Comparison of ENCODE assay signal across 8 mouse cellular contexts in the genomic region with DNA sequence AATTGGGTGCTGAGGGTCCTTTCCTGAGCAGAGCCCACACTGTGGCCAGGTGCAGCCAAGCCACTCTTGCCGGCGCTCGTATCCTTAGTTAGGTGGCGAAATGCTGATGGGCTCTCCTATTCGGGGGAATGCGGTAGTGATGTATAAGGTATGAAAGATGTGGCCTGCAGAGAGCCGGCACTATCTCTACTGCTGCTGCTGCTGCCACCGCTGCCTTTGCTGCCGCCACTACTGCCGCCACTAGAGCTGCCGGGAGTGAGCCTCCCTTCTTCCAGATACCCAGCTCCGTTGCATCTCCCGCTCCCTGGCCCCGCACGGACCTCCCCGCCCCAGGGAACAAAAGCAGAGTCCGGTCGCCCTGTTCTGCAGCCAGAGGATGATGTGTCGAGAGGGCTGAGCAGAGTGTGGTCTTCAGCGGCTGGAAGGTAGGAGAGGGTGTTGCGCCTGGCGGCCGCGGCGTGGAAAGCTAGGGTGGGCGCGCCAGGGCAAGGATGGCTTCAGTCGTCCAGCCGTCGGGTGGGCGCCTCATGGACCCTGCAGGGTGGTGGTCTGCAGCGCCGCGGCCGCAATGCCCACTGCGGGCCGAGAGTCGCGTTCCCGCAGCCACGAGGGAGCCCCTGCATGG. TPM values are rescaled to one million over a fixed set of nuclear protein-coding genes. Genes with fewer than 3 reads are reported as not detected.
A peak's percentile ranks its signal among the peaks of the same experiment; 100 is the strongest.
DNase-seq lines count a peak whose midpoint lies in the region; ATAC-seq and TF ChIP-seq lines count a peak whose summit lies in the region.

A gene (plus strand): TSS at position 39 of the 625 bp plus-strand sequence.

- peaks cover 11% of the 10 kb centered on the region; the same call in 1 of the 2 replicates for H3K4me1 ChIP-seq in heart, embryonic 13.5 days
- peaks cover 26% of the 10 kb centered on the region for H3K4me1 ChIP-seq in hindbrain, embryonic 10.5 days (replicated peaks)

- H3K9me3 ChIP-seq in heart, embryonic 13.5 days, result no peaks in the 10 kb centered on the region
- H3K9me3 ChIP-seq in hindbrain, embryonic 10.5 days, result no peaks in the 10 kb centered on the region

- ATAC-seq in heart, embryonic 13.5 days (ENCODE audit: extremely low read depth, insufficient number of reproducible peaks, low FRiP score, low TSS enrichment), result no peak

- no peak for DNase-seq in heart, adult 9 months (ENCODE audit: low spot score in 2 of 2)
- DNase-seq in brain, embryonic 14.5 days (ENCODE audit: low read depth), result peak; percentile 83
- DNase-seq in hindbrain, embryonic 10.5 days (ENCODE audit: low spot score), result peak; percentile 55
- peak; percentile 79 to 80 for DNase-seq in left cerebral cortex, postnatal 36 days (ENCODE audit: low spot score in 2 of 2)
- peak; percentile 79 to 80 for DNase-seq in right cerebral cortex, adult 2 months (ENCODE audit: low spot score in 2 of 2)
- DNase-seq in spleen, adult 18-20 months, result no peak
- no peak for DNase-seq in thymus, postnatal 36 days

- no peak within 1 kb of the TSS for H3K27ac ChIP-seq in heart, embryonic 13.5 days (replicated peaks)
- peak within 1 kb of the TSS; percentile 64 for H3K27ac ChIP-seq in hindbrain, embryonic 10.5 days

- intact Hi-C loops in left cerebral cortex, postnatal 36 days (cut with DNase I), result loop anchor here (5.0 to 10.0 kb wide), 2 partner anchors 67 to 745 kb away; no protein-coding TSS in a partner anchor

- H3K4me2 ChIP-seq in heart, embryonic 13.5 days, result peak within 1 kb of the TSS; percentile 69

- H3K9ac ChIP-seq in heart, embryonic 13.5 days, result no peak within 1 kb of the TSS

- TF ChIP-seq CTCF in brain, embryonic 14.5 days (IDR thresholded peaks at IDR 0.05; ENCODE audit: borderline replicate concordance, extremely low read depth, insufficient read depth, insufficient read length), result peak; percentile 21; the same call in 1 of the 2 replicates

- H3K27me3 ChIP-seq in heart, embryonic 13.5 days (replicated peaks), result peaks cover 76% of the 10 kb centered on the region
- H3K27me3 ChIP-seq in hindbrain, embryonic 10.5 days (ENCODE audit: insufficient read depth, poor library complexity, severe bottlenecking), result peaks cover 57% of the 10 kb centered on the region

- H3K36me3 ChIP-seq in heart, embryonic 13.5 days, result no peaks in the 10 kb centered on the region
- H3K36me3 ChIP-seq in hindbrain, embryonic 10.5 days, result no peaks in the 10 kb centered on the region

- no peak for TF ChIP-seq POLR2A in brain, embryonic 14.5 days (IDR thresholded peaks at IDR 0.05; ENCODE audit: borderline replicate concordance, extremely low read depth, insufficient read depth, insufficient read length, poor library complexity, severe bottlenecking)

- H3K4me3 ChIP-seq in heart, embryonic 13.5 days, result peak within 1 kb of the TSS; percentile 44
- H3K4me3 ChIP-seq in hindbrain, embryonic 10.5 days, result peak within 1 kb of the TSS; percentile 57

- WGBS in heart, embryonic 13.5 days, result under 1% methylated on average over 41 of the region's 41 CpGs
- WGBS in hindbrain, embryonic 10.5 days, result under 1% methylated on average over 41 of the region's 41 CpGs

RNA-seq across cellular contexts. Expression of the gene that starts here (rescaled TPM):
- polyA plus RNA-seq in heart, embryonic 13.5 days (2015; fragmentation: Nextera tagmentation; extraction: Ambion mirVana), result 0.48 and 0.68 TPM in 2 replicates
- polyA plus RNA-seq in brain, embryonic 14.5 days (2012; rRNA removed), result 49.9 and 54.9 TPM in 2 replicates
- 23.2 and 27.3 TPM in 2 replicates for polyA plus RNA-seq in hindbrain, embryonic 10.5 days (2016; fragmentation: Nextera tagmentation; extraction: Ambion mirVana)
- 100 to 1,000 TPM; 103 to 134 TPM for total RNA-seq in left cerebral cortex, postnatal 36 days (2021)

Comparison
In these comparisons a context has a peak if more than half of its experiments do, and no peak if none do; other contexts are left out.
1. RNA of the gene that starts here (polyA plus RNA-seq): 49.9 to 54.9 TPM in brain, embryonic 14.5 days and 23.2 to 27.3 TPM in hindbrain, embryonic 10.5 days; 0.48 to 0.68 TPM in heart, embryonic 13.5 days; every median in the first group is over 10 times any median in the second.
2. DNase-seq: peak in brain, embryonic 14.5 days (single experiment), hindbrain, embryonic 10.5 days (single experiment), left cerebral cortex, postnatal 36 days (2 of 2) and right cerebral cortex, adult 2 months (2 of 2); none in heart, adult 9 months (0 of 2), spleen, adult 18-20 months (0 of 2) and thymus, postnatal 36 days (0 of 2).